Mouse (Mus musculus): ENCODE results near the gene Fpr1.

GRCm38 (mm10) chr17:17848988-17849387, 34.8 kb downstream of the Fpr1 start:
- no peak for TF ChIP-seq EP300 (IDR thresholded peaks at IDR 0.05; ENCODE audit: insufficient read depth, low read depth, low read length)
- no peak for TF ChIP-seq POLR2A (IDR thresholded peaks at IDR 0.05; ENCODE audit: insufficient read depth, low read length)
